Mouse (Mus musculus) liver, adult 2 months (tissue): ENCODE data around the gene B4galnt1. TPM values are rescaled to one million over a fixed set of nuclear protein-coding genes. Genes with fewer than 3 reads are reported as not detected.

ENCODE experiments used
- DNase-seq: peaks from one replicate; pipeline ENCODE4 v3.0.0-alpha.2; 2011; ENCODE audit warnings: low read depth, low spot score; ENCODE audit errors: extremely low read depth
- H3K27ac ChIP-seq: fragments of 200-500 bp; replicated peaks from 2 replicates; pipeline ENCODE4 v1.5.1; 2012; ENCODE audit warnings: low read depth, mild to moderate bottlenecking, control low read depth, inconsistent platforms, low read length; ENCODE audit not compliant: insufficient read depth
- H3K27me3 ChIP-seq: fragments of 200-500 bp; 2 replicates; pipeline ENCODE4 v1.6.1; 2012; ENCODE audit warnings: mild to moderate bottlenecking, moderate library complexity, low read length, inconsistent platforms; ENCODE audit not compliant: control insufficient read depth, insufficient read depth
- H3K36me3 ChIP-seq: fragments of 200-500 bp; 2 replicates; pipeline ENCODE4 v1.6.1; 2012; ENCODE audit warnings: low read length, inconsistent platforms; ENCODE audit not compliant: control insufficient read depth, insufficient read depth
- H3K4me1 ChIP-seq: fragments of 200-500 bp; 2 replicates; pipeline ENCODE4 v1.6.1; 2011; ENCODE audit warnings: low read length; ENCODE audit not compliant: control insufficient read depth, insufficient read depth
- H3K4me3 ChIP-seq: fragments of 200-500 bp; 2 replicates; pipeline ENCODE4 v1.5.1; 2011; ENCODE audit warnings: low read depth, mild to moderate bottlenecking, control low read depth, low read length, moderate library complexity; ENCODE audit not compliant: insufficient read depth
- H3K79me2 ChIP-seq: fragments of 200-500 bp; 2 replicates; pipeline ENCODE4 v1.6.1; 2012; ENCODE audit warnings: inconsistent platforms, mild to moderate bottlenecking, low read length, moderate library complexity; ENCODE audit not compliant: control insufficient read depth, insufficient read depth
- H3K9ac ChIP-seq: fragments of 200-500 bp; 2 replicates; pipeline ENCODE4 v1.6.1; 2012; ENCODE audit warnings: low read depth, mild to moderate bottlenecking, control low read depth, inconsistent platforms, low read length
- CTCF ChIP-seq: fragments of 200-500 bp; IDR thresholded peaks from 2 replicates; pipeline ENCODE4 v1.5.1; 2011; ENCODE audit warnings: low read depth, low read length, control low read depth
- POLR2A ChIP-seq: fragments of 200-500 bp; IDR thresholded peaks from 2 replicates; pipeline ENCODE4 v1.6.1; 2011; ENCODE audit warnings: low read length, control low read depth; ENCODE audit not compliant: insufficient read depth; ENCODE audit errors: extremely low read depth
- WGBS: fragments of 180-500 bp; shearing (Covaris S2); methylation state at CpG from one replicate; pipeline ENCODE4 v1.1.7; 2018; 5-methylcytosine and 5-hydroxymethylcytosine counted together
- polyA plus RNA-seq: library from polyadenylated mRNA; depleted of rRNA; stranded (reverse); fragments of >200 nt; gene quantifications from 2 replicates; pipeline ENCODE4 v1.2.3, GENCODE M21; 2012
- total RNA-seq: library from RNA; depleted of rRNA; stranded (reverse); fragments of >200 nt; gene quantifications from 2 replicates; pipeline ENCODE4 v1.2.3, GENCODE M21; 2014

The B4galnt1 gene
- total and polyA plus RNA-seq, 2 experiments = 21.9 to 85.0 TPM

GRCm38 (mm10) chr10:127177719-127178118, 12.7 kb downstream of the B4galnt1 start:
- peak; percentile 84 for TF ChIP-seq CTCF
- TF ChIP-seq POLR2A = no peak
- Histone ChIP-seq H3K79me2 (no peaks in the 10 kb centered on the region), H3K27ac (no peak overlapping the region), H3K36me3 (no peaks in the 10 kb centered on the region), H3K4me1 (no peaks in the 10 kb centered on the region; the same call in 1 of the 2 replicates), H3K27me3 (peaks cover 12% of the 10 kb centered on the region; the same call in 1 of the 2 replicates), H3K9ac (no peak overlapping the region), H3K4me3 (peak overlapping the region; percentile 32; the same call in 1 of the 2 replicates)
- 2% methylated on average over 23 of the region's 23 CpGs for WGBS
- DNase-seq = no peak

- H3K4me3 ChIP-seq = peak overlapping the region; percentile 28; the same call in 1 of the 2 replicates
- H3K27me3 ChIP-seq = peaks cover 12% of the 10 kb centered on the region; the same call in 1 of the 2 replicates
- DNase-seq = no peak
- no peaks in the 10 kb centered on the region; the same call in 1 of the 2 replicates for H3K4me1 ChIP-seq
- no peak for TF ChIP-seq CTCF
- no peak for TF ChIP-seq POLR2A
- no peaks in the 10 kb centered on the region for H3K36me3 ChIP-seq
- 9% methylated on average over 41 of the region's 41 CpGs for WGBS
- H3K9ac ChIP-seq = no peak overlapping the region; the same call in 1 of the 2 replicates
- no peaks in the 10 kb centered on the region for H3K79me2 ChIP-seq
- H3K27ac ChIP-seq = no peak overlapping the region
Measured at GRCm38 (mm10) chr10:127178286-127179027, 13.4 kb downstream of the B4galnt1 start.

GRCm38 (mm10) chr10:127179871-127180694, 15.1 kb downstream of the B4galnt1 start, which contains the start of gene Slc26a10:
Gene Slc26a10, minus strand, starts transcription at chr10:127180645.
- peaks cover 12% of the 10 kb centered on the region; the same call in 1 of the 2 replicates for H3K27me3 ChIP-seq
- H3K27ac ChIP-seq = peak within 1 kb of the TSS; percentile 42
- no peaks in the 10 kb centered on the region for H3K36me3 ChIP-seq
- no peak for DNase-seq
- H3K4me3 ChIP-seq = peak within 1 kb of the TSS; percentile 50
- 7% methylated on average over 34 of the region's 34 CpGs for WGBS
- H3K9ac ChIP-seq = no peak within 1 kb of the TSS; the same call in 1 of the 2 replicates
- TF ChIP-seq POLR2A (no peak), CTCF (no peak)
- no peaks in the 10 kb centered on the region for H3K79me2 ChIP-seq
- no peaks in the 10 kb centered on the region; the same call in 1 of the 2 replicates for H3K4me1 ChIP-seq

GRCm38 (mm10) chr10:127180695-127181047, 15.6 kb downstream of the B4galnt1 start:
- peaks cover under 1% of the 10 kb centered on the region for H3K4me1 ChIP-seq
- 0 out of 2 replicates have a peak overlapping the region, but pooled peaks have one; percentile 49 for H3K4me3 ChIP-seq
- no peaks in the 10 kb centered on the region for H3K36me3 ChIP-seq
- whole genome bisulfite sequencing = 58% methylated on average over 3 of the region's 3 CpGs
- peaks cover 12% of the 10 kb centered on the region; the same call in 1 of the 2 replicates for H3K27me3 ChIP-seq
- H3K9ac ChIP-seq = no peak overlapping the region
- H3K79me2 ChIP-seq = no peaks in the 10 kb centered on the region
- H3K27ac ChIP-seq = peak overlapping the region; percentile 42
- no peak for DNase-seq
- no peak for TF ChIP-seq CTCF
- TF ChIP-seq POLR2A = no peak

- Histone ChIP-seq H3K27me3 (peaks cover 12% of the 10 kb centered on the region; the same call in 1 of the 2 replicates), H3K36me3 (no peaks in the 10 kb centered on the region), H3K9ac (no peak overlapping the region), H3K4me1 (peaks cover 2% of the 10 kb centered on the region), H3K27ac (no peak overlapping the region), H3K4me3 (peak overlapping the region; percentile 35), H3K79me2 (no peaks in the 10 kb centered on the region)
- 72% methylated on average over 6 of the region's 6 CpGs for WGBS
- no peak for DNase-seq
- no peak for TF ChIP-seq POLR2A
- TF ChIP-seq CTCF = no peak
Measured at GRCm38 (mm10) chr10:127181566-127181965, 16.5 kb downstream of the B4galnt1 start.
